Mouse (Mus musculus) lung, postnatal 0 days (tissue): ENCODE results near the gene Aldh2.

Experiments used
- CTCF ChIP-seq: IDR thresholded peaks from 2 replicates; pipeline ENCODE4 v1.5.1; 2016; ENCODE audit warnings: antibody characterized with exemption, mild to moderate bottlenecking
- EP300 ChIP-seq: IDR thresholded peaks from 2 replicates; pipeline ENCODE4 v1.6.1; 2016; ENCODE audit warnings: antibody characterized with exemption, mild to moderate bottlenecking, control low read depth

DNA sequence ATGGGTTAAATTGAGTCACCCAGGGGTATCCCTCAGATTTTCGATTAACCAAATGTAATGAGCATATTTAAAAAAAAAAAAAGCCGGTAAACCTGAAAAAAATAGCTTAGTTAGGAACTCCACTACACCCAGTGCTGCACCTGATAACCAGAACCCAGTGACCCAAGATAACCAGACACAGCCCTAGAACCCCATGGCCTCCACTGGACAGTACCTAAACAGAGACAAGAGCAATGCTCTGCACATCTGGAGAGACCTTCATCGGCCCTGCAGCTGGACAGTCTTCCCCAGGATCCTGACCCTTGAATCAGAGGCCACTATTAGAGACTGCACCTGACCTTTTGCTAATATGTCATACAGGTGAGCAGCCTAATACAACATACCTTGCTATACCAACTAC is 46.5 kb downstream of the Aldh2 start:
- no peak for TF ChIP-seq CTCF
- no peak for TF ChIP-seq EP300
